Mouse (Mus musculus): Measurements from ENCODE around the gene Wdr45b. TPM values are rescaled to one million over a fixed set of nuclear protein-coding genes. Genes with fewer than 3 reads are reported as not detected.
"Not testable (repeated sequence)": the region's sequence is repeated elsewhere in the genome, so short reads cannot be mapped to it uniquely, and the experiment has no call there.

Gene Wdr45b
- polyA plus RNA-seq, 1 experiment from 2014 or later: 98.9 TPM

- Histone ChIP-seq H3K9me3 (peaks cover 2% of the 10 kb centered on the region; the same call in 1 of the 2 replicates), H3K27ac (no peak overlapping the region), H3K9ac (replicated peaks) (no peak overlapping the region), H3K4me3 (replicated peaks) (no peak overlapping the region), H3K4me2 (no peak overlapping the region), H3K4me1 (replicated peaks) (no peaks in the 10 kb centered on the region), H3K27me3 (no peaks in the 10 kb centered on the region), H3K36me3 (peaks cover 62% of the 10 kb centered on the region)
- WGBS: 96% methylated on average over 5 of the region's 5 CpGs
- no peak for ATAC-seq (ENCODE audit: insufficient number of reproducible peaks, insufficient read depth, low FRiP score, low TSS enrichment, low read depth)
Measured at GRCm38 (mm10) chr11:121326681-121327080, 27.6 kb downstream of the Wdr45b start.

GRCm38 (mm10) chr11:121326034-121326433 is 28.2 kb downstream of the Wdr45b start:
- no peaks in the 10 kb centered on the region for H3K4me1 ChIP-seq (replicated peaks)
- no peak overlapping the region for H3K9ac ChIP-seq (replicated peaks)
- H3K9me3 ChIP-seq: peaks cover 8% of the 10 kb centered on the region; the same call in 1 of the 2 replicates
- H3K4me3 ChIP-seq (replicated peaks): no peak overlapping the region
- H3K36me3 ChIP-seq: peaks cover 57% of the 10 kb centered on the region
- no peak for ATAC-seq (ENCODE audit: insufficient number of reproducible peaks, insufficient read depth, low FRiP score, low TSS enrichment, low read depth)
- no peak overlapping the region for H3K27ac ChIP-seq
- H3K4me2 ChIP-seq: no peak overlapping the region
- 73% methylated on average over 1 of the region's 1 CpGs for WGBS
- H3K27me3 ChIP-seq: no peaks in the 10 kb centered on the region

DNA sequence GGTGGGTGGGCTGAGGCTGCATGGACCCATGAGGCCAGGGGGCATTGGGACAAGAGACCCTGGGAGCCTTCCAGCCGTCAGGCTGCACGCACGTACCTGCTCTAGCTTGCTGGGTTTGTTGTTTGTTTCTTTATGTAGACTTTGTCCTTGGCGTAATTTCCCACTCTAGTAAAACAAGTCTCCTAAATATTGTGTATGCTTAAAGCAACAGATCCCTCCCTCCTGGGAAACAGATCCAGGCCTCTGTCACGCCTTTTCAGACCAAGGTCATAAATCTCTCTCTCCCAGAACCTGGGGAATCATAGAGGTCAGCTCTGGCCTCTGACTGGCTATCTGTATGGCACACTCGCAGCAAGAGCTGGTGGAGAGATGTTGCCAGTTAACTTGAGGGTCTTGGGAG is 46.5 kb downstream of the Wdr45b start:
- H3K9me3 ChIP-seq; H3K27ac ChIP-seq; H3K27me3 ChIP-seq; ATAC-seq (ENCODE audit: insufficient number of reproducible peaks, insufficient read depth, low FRiP score, low TSS enrichment, low read depth); H3K4me2 ChIP-seq; H3K9ac ChIP-seq (replicated peaks); H3K4me1 ChIP-seq (replicated peaks); H3K4me3 ChIP-seq (replicated peaks): not testable (repeated sequence)
- 93% methylated on average over 6 of the region's 6 CpGs for WGBS
- peaks cover 76% of the 10 kb centered on the region for H3K36me3 ChIP-seq

DNA sequence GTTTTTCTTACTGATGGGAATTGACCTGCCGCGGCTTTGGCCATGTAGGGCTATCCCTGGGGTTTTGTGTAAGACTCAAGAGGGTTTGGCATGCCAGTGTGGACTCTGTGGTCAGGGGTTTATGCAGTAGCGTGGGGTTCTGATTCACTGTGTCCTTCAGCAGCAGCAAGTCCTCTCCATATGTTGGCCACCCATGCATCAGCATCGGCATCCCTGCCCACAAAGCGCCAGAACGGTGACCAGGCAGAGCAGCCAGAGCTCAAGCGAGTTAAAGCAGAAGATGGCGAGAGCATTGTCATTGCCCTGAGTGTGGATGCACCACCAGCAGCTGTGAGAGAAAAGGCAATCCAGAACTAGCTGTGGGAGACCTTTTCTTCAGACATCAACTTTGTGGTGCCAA is 47.6 kb downstream of the Wdr45b start:
- H3K4me3 ChIP-seq (replicated peaks): no peak overlapping the region
- H3K27ac ChIP-seq: no peak overlapping the region
- H3K9ac ChIP-seq (replicated peaks): no peak overlapping the region
- H3K9me3 ChIP-seq: peaks cover 7% of the 10 kb centered on the region
- H3K4me1 ChIP-seq (replicated peaks): no peaks in the 10 kb centered on the region
- ATAC-seq (ENCODE audit: insufficient number of reproducible peaks, insufficient read depth, low FRiP score, low TSS enrichment, low read depth): no peak
- WGBS: 97% methylated on average over 8 of the region's 8 CpGs
- H3K36me3 ChIP-seq: peaks cover 87% of the 10 kb centered on the region
- H3K27me3 ChIP-seq: no peaks in the 10 kb centered on the region
- no peak overlapping the region for H3K4me2 ChIP-seq

- Histone ChIP-seq H3K4me3 (replicated peaks) (no peak overlapping the region), H3K4me1 (replicated peaks) (no peaks in the 10 kb centered on the region), H3K9ac (replicated peaks) (no peak overlapping the region), H3K36me3 (peaks cover 94% of the 10 kb centered on the region), H3K9me3 (peaks cover 2% of the 10 kb centered on the region), H3K4me2 (no peak overlapping the region), H3K27me3 (no peaks in the 10 kb centered on the region), H3K27ac (no peak overlapping the region)
- 93% methylated on average over 6 of the region's 6 CpGs for WGBS
- no peak for ATAC-seq (ENCODE audit: insufficient number of reproducible peaks, insufficient read depth, low FRiP score, low TSS enrichment, low read depth)
Measured at GRCm38 (mm10) chr11:121305371-121305770, 48.9 kb downstream of the Wdr45b start.

GRCm38 (mm10) chr11:121300265-121300664 is 54.0 kb downstream of the Wdr45b start:
- WGBS: 93% methylated on average over 9 of the region's 9 CpGs
- no peak for ATAC-seq (ENCODE audit: insufficient number of reproducible peaks, insufficient read depth, low FRiP score, low TSS enrichment, low read depth)
- H3K27me3 ChIP-seq: no peaks in the 10 kb centered on the region

DNA sequence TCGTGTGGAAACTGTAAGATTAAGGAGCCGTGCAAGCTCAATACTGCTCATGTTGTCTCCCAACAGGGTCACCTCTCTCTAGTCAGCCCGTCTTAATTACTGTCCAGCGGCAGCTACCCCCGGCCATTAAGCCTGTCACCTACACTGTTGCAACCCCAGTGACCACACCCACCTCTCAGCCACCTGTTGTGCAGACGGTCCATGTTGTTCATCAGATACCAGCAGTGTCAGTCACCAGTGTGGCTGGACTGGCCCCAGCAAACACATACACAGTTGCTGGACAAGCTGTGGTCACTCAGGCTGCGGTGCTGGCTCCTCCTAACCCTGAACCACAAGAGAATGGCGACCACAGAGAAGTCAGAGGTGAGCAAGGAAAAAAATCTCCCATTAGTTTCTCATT is 55.8 kb downstream of the Wdr45b start:
- no peaks in the 10 kb centered on the region for H3K27me3 ChIP-seq
- no peak overlapping the region for H3K4me3 ChIP-seq (replicated peaks)
- 88% methylated on average over 8 of the region's 8 CpGs for WGBS
- H3K9me3 ChIP-seq: no peaks in the 10 kb centered on the region
- H3K4me2 ChIP-seq: no peak overlapping the region
- H3K4me1 ChIP-seq (replicated peaks): no peaks in the 10 kb centered on the region
- H3K27ac ChIP-seq: no peak overlapping the region
- H3K9ac ChIP-seq (replicated peaks): no peak overlapping the region
- H3K36me3 ChIP-seq: peaks cover 88% of the 10 kb centered on the region
- no peak for ATAC-seq (ENCODE audit: insufficient number of reproducible peaks, insufficient read depth, low FRiP score, low TSS enrichment, low read depth)

More at GRCm38 (mm10) chr11:121300265-121300664, 54.0 kb downstream of the Wdr45b start:
- H3K27ac ChIP-seq: no peak overlapping the region
- H3K4me1 ChIP-seq (replicated peaks): no peaks in the 10 kb centered on the region
- peaks cover 93% of the 10 kb centered on the region for H3K36me3 ChIP-seq
- no peak overlapping the region for H3K9ac ChIP-seq (replicated peaks)
- H3K4me2 ChIP-seq: no peak overlapping the region
- H3K9me3 ChIP-seq: no peaks in the 10 kb centered on the region
- no peak overlapping the region for H3K4me3 ChIP-seq (replicated peaks)

GRCm38 (mm10) chr11:121294771-121295170 is 59.5 kb downstream of the Wdr45b start:
- ATAC-seq (ENCODE audit: insufficient number of reproducible peaks, insufficient read depth, low FRiP score, low TSS enrichment, low read depth): no peak

DNA sequence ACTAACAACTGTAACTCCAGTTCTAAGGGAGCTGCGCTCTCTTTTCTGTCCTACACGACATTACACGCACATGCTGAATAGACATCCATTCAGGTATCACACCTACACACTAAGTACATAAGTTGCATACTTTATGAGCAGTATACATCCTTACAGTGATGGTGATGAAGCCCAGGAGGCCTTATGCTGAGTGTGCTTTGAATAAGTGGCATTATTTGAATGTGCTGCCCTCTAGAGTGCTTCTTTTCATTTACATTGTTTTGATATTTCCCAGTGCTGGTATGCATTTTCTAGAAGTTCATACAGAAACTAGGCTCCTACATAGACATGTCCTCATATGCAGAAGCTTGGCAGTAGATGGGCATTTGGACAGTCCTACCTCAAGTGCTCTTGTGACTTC is 64.4 kb downstream of the Wdr45b start:
- H3K27ac ChIP-seq: no peak overlapping the region
- H3K4me1 ChIP-seq (replicated peaks): no peaks in the 10 kb centered on the region
- no peak for ATAC-seq (ENCODE audit: insufficient number of reproducible peaks, insufficient read depth, low FRiP score, low TSS enrichment, low read depth)
- WGBS: 87% methylated on average over 3 of the region's 3 CpGs
- no peak overlapping the region for H3K9ac ChIP-seq (replicated peaks)
- H3K27me3 ChIP-seq: no peaks in the 10 kb centered on the region
- no peak overlapping the region for H3K4me3 ChIP-seq (replicated peaks)
- no peaks in the 10 kb centered on the region for H3K9me3 ChIP-seq
- no peak overlapping the region for H3K4me2 ChIP-seq
- H3K36me3 ChIP-seq: peaks cover 88% of the 10 kb centered on the region

More at GRCm38 (mm10) chr11:121294771-121295170, 59.5 kb downstream of the Wdr45b start:
- Histone ChIP-seq H3K27ac (no peak overlapping the region), H3K9ac (replicated peaks) (no peak overlapping the region), H3K36me3 (peaks cover 86% of the 10 kb centered on the region), H3K4me1 (replicated peaks) (no peaks in the 10 kb centered on the region), H3K27me3 (no peaks in the 10 kb centered on the region), H3K4me3 (replicated peaks) (no peak overlapping the region), H3K4me2 (no peak overlapping the region), H3K9me3 (no peaks in the 10 kb centered on the region)
- 96% methylated on average over 5 of the region's 5 CpGs for WGBS

DNA sequence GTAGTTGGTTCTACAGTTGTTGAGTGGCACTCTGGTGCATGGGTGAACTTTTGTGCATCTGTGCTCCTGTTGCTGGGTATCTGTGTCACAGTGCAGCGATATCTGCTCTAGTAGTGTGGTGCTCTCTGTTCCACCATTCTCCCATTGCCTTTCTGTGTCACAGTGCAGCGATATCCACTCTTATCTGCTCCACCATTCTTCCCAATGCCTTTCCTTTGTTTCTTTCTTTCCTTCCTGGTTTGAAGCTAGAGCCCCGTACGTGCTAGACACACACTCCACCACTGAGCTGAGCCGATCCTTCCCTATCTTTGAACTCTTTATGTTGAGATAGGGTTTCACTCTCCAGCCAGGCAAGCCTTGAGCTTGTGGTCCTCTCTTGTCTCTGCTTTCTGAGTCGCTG is 71.3 kb downstream of the Wdr45b start:
- no peak overlapping the region for H3K9ac ChIP-seq (replicated peaks)
- H3K4me3 ChIP-seq (replicated peaks): no peak overlapping the region
- H3K4me1 ChIP-seq (replicated peaks): no peaks in the 10 kb centered on the region
- H3K4me2 ChIP-seq: no peak overlapping the region
- 93% methylated on average over 6 of the region's 6 CpGs for whole genome bisulfite sequencing
- no peak overlapping the region for H3K27ac ChIP-seq
- H3K9me3 ChIP-seq: no peaks in the 10 kb centered on the region
- no peaks in the 10 kb centered on the region for H3K27me3 ChIP-seq
- no peak for ATAC-seq (ENCODE audit: insufficient number of reproducible peaks, insufficient read depth, low FRiP score, low TSS enrichment, low read depth)
- peaks cover 37% of the 10 kb centered on the region for H3K36me3 ChIP-seq

DNA sequence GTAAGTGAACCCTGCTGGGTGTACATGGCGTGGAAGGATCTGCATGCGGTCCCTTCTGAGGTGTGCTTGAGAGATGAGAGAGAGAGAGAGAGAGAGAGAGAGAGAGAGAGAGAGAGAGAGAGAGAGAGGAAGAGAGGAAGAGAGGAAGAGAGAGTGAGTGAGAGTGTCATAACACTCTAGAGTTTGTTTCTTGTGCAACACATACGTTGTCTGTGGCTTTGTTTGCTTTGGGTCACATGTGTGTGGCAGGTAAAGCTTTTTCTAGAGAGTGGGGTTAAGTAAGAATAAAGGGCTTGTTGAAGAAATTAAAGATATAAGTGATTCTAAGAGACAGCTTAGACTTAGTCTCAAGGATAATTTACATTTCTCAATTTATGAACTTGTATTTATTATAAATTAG is 76.2 kb downstream of the Wdr45b start:
- Histone ChIP-seq H3K9me3 (no peaks in the 10 kb centered on the region), H3K9ac (replicated peaks) (no peak overlapping the region), H3K36me3 (peaks cover 24% of the 10 kb centered on the region), H3K4me3 (replicated peaks) (no peak overlapping the region), H3K4me2 (no peak overlapping the region), H3K27me3 (no peaks in the 10 kb centered on the region), H3K4me1 (replicated peaks) (no peaks in the 10 kb centered on the region), H3K27ac (no peak overlapping the region)
- no peak for ATAC-seq (ENCODE audit: insufficient number of reproducible peaks, insufficient read depth, low FRiP score, low TSS enrichment, low read depth)
- 98% methylated on average over 3 of the region's 3 CpGs for WGBS

DNA sequence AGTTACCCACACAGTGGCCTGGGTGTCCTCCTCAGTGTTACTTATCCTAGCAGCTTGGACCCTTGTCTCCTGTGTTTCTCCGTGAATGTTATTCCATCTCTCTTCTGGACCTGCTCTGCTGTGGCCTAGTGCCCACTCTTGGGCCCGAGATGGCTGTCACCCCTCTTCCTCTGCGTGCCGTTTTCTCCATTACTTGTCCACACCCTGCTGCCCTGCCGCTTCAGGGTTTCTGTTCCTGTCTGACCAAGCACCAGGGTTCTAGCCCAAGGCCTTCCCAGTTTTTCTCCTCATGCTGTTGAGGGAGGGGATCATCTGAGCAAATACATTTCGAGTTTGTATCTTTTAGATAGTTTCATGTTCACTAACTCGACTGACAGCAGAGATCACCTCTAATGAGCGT is 76.7 kb downstream of the Wdr45b start:
- Histone ChIP-seq H3K4me2 (no peak overlapping the region), H3K27ac (no peak overlapping the region), H3K9me3 (no peaks in the 10 kb centered on the region), H3K4me1 (replicated peaks) (no peaks in the 10 kb centered on the region), H3K4me3 (replicated peaks) (no peak overlapping the region), H3K27me3 (no peaks in the 10 kb centered on the region), H3K36me3 (peaks cover 28% of the 10 kb centered on the region), H3K9ac (replicated peaks) (no peak overlapping the region)
- 87% methylated on average over 8 of the region's 8 CpGs for WGBS
- no peak for ATAC-seq (ENCODE audit: insufficient number of reproducible peaks, insufficient read depth, low FRiP score, low TSS enrichment, low read depth)

All from limb, embryonic 12.5 days (tissue).